15 mouse cellular contexts compared by ENCODE assay signal in genomic region chr1:32463103-32463516, GRCm38 (mm10).
DNase-seq lines count a peak whose midpoint lies in the region; ATAC-seq lines count a peak whose summit lies in the region.
"Had no signal": no experiment of that assay in that cellular context is flagged by ENCODE, and none has a peak within 500 bp of the region (broad histone marks: within the 10 kb centered on the region; RNA-seq: fewer than 3 reads in every experiment).

No protein-coding gene starts in this region.

- WGBS in hindbrain, embryonic 15.5 days, result 57% methylated on average over 6 of the region's 6 CpGs
- WGBS in hindbrain, embryonic 11.5 days, result 90% methylated on average over 6 of the region's 6 CpGs
- 51% methylated on average over 6 of the region's 6 CpGs for WGBS in neural tube, embryonic 15.5 days
- 89% methylated on average over 6 of the region's 6 CpGs for WGBS in midbrain, embryonic 10.5 days

- H3K27me3 ChIP-seq in hindbrain, embryonic 15.5 days, result no peaks in the 10 kb centered on the region
- H3K27me3 ChIP-seq in hindbrain, embryonic 11.5 days (ENCODE audit: control insufficient read depth, insufficient read depth, low read length), result no peaks in the 10 kb centered on the region
- H3K27me3 ChIP-seq in neural tube, embryonic 15.5 days (replicated peaks), result no peaks in the 10 kb centered on the region
- no peaks in the 10 kb centered on the region for H3K27me3 ChIP-seq in midbrain, embryonic 10.5 days (ENCODE audit: low read depth, poor library complexity, severe bottlenecking)
- H3K27me3 ChIP-seq: Patski had no signal

- H3K4me3 ChIP-seq in hindbrain, embryonic 15.5 days, result no peak overlapping the region
- no peak overlapping the region for H3K4me3 ChIP-seq in hindbrain, embryonic 11.5 days (ENCODE audit: low read depth, low read length)
- H3K4me3 ChIP-seq in neural tube, embryonic 15.5 days (replicated peaks), result no peak overlapping the region
- H3K4me3 ChIP-seq in midbrain, embryonic 10.5 days, result no peak overlapping the region
- H3K4me3 ChIP-seq: layer of hippocampus, adult 2 months had no signal

- no peaks in the 10 kb centered on the region for H3K36me3 ChIP-seq in hindbrain, embryonic 15.5 days
- H3K36me3 ChIP-seq in hindbrain, embryonic 11.5 days (ENCODE audit: control insufficient read depth, insufficient read depth, low read length), result no peaks in the 10 kb centered on the region
- H3K36me3 ChIP-seq in neural tube, embryonic 15.5 days, result no peaks in the 10 kb centered on the region
- H3K36me3 ChIP-seq in midbrain, embryonic 10.5 days, result no peaks in the 10 kb centered on the region

- DNase-seq in hindbrain, embryonic 11.5 days (ENCODE audit: low spot score), result no peak
- DNase-seq in cerebellum, adult 18-20 months, result peak; percentile 44 to 63
- peak; percentile 47 to 77 for DNase-seq in frontal cortex, postnatal 36 days (ENCODE audit: low spot score in 2 of 2)
- no peak for DNase-seq in adrenal gland, postnatal 14 days
- no peak for DNase-seq in spleen, adult 18-20 months
- DNase-seq in midbrain, embryonic 10.5 days (ENCODE audit: low spot score), result no peak
- DNase-seq: adrenal gland, postnatal 36 days; lung, postnatal 14 days; thymus, postnatal 4 days had no signal

- H3K9ac ChIP-seq in hindbrain, embryonic 15.5 days, result no peak overlapping the region
- no peak overlapping the region for H3K9ac ChIP-seq in hindbrain, embryonic 11.5 days (ENCODE audit: low read depth, low read length)
- no peak overlapping the region for H3K9ac ChIP-seq in neural tube, embryonic 15.5 days (replicated peaks)

- H3K4me1 ChIP-seq in hindbrain, embryonic 15.5 days (replicated peaks), result no peaks in the 10 kb centered on the region
- H3K4me1 ChIP-seq in hindbrain, embryonic 11.5 days (replicated peaks; ENCODE audit: control insufficient read depth, insufficient read depth, low read length), result no peaks in the 10 kb centered on the region
- H3K4me1 ChIP-seq in neural tube, embryonic 15.5 days, result no peaks in the 10 kb centered on the region
- no peaks in the 10 kb centered on the region for H3K4me1 ChIP-seq in midbrain, embryonic 10.5 days

- no peak overlapping the region for H3K4me2 ChIP-seq in hindbrain, embryonic 15.5 days
- no peak overlapping the region for H3K4me2 ChIP-seq in hindbrain, embryonic 11.5 days (replicated peaks; ENCODE audit: low read depth, low read length)
- no peak overlapping the region for H3K4me2 ChIP-seq in neural tube, embryonic 15.5 days
- H3K4me2 ChIP-seq: heart, embryonic 11.5 days; liver, embryonic 11.5 days had no signal

- H3K27ac ChIP-seq in hindbrain, embryonic 15.5 days (replicated peaks), result no peak overlapping the region
- H3K27ac ChIP-seq in hindbrain, embryonic 11.5 days (ENCODE audit: low read depth, low read length), result no peak overlapping the region
- H3K27ac ChIP-seq in neural tube, embryonic 15.5 days (replicated peaks), result no peak overlapping the region
- H3K27ac ChIP-seq in midbrain, embryonic 10.5 days (replicated peaks), result no peak overlapping the region
- H3K27ac ChIP-seq: layer of hippocampus, adult 2 months had no signal

- peak; percentile 79 for ATAC-seq in hindbrain, embryonic 15.5 days (ENCODE audit: low FRiP score, low read depth)
- ATAC-seq in hindbrain, embryonic 11.5 days (ENCODE audit: low FRiP score), result no peak
- peak; percentile 76 for ATAC-seq in neural tube, embryonic 15.5 days (ENCODE audit: low FRiP score)
- ATAC-seq: Patski had no signal

- no peaks in the 10 kb centered on the region for H3K9me3 ChIP-seq in hindbrain, embryonic 15.5 days
- H3K9me3 ChIP-seq in hindbrain, embryonic 11.5 days (ENCODE audit: control insufficient read depth, low read length), result no peaks in the 10 kb centered on the region
- no peaks in the 10 kb centered on the region for H3K9me3 ChIP-seq in neural tube, embryonic 15.5 days (replicated peaks)
- H3K9me3 ChIP-seq in midbrain, embryonic 10.5 days (replicated peaks), result no peaks in the 10 kb centered on the region

Comparison
In these comparisons a context has a peak if more than half of its experiments do, and no peak if none do; other contexts are left out.
1. DNase-seq: peak in cerebellum, adult 18-20 months (2 of 2) and frontal cortex, postnatal 36 days (2 of 2); none in hindbrain, embryonic 11.5 days (single experiment), adrenal gland, postnatal 14 days (single experiment), spleen, adult 18-20 months (0 of 2) and midbrain, embryonic 10.5 days (single experiment).